Mouse (Mus musculus) thymus, adult 2 months (tissue): ENCODE data around the gene Ece2. TPM values are rescaled to one million over a fixed set of nuclear protein-coding genes. Genes with fewer than 3 reads are reported as not detected.

Experiments used
- DNase-seq: peaks from one replicate; pipeline ENCODE4 v3.0.0; 2021
- H3K27ac ChIP-seq: fragments of 200-500 bp; 2 replicates; pipeline ENCODE4 v1.5.1; 2012; ENCODE audit warnings: low read length, control low read depth; ENCODE audit not compliant: control insufficient read depth, insufficient read depth
- H3K27me3 ChIP-seq: fragments of 200-500 bp; 2 replicates; pipeline ENCODE4 v1.6.1; 2012; ENCODE audit warnings: mild to moderate bottlenecking, low read length, moderate library complexity, mixed read lengths; ENCODE audit not compliant: control insufficient read depth, insufficient read depth
- H3K36me3 ChIP-seq: fragments of 200-500 bp; 2 replicates; pipeline ENCODE4 v1.6.1; 2012; ENCODE audit warnings: mild to moderate bottlenecking, low read length, moderate library complexity; ENCODE audit not compliant: control insufficient read depth, insufficient read depth
- H3K4me1 ChIP-seq: fragments of 200-500 bp; replicated peaks from 2 replicates; pipeline ENCODE4 v1.6.1; 2012; ENCODE audit warnings: low read length; ENCODE audit not compliant: control insufficient read depth, insufficient read depth
- H3K4me3 ChIP-seq: fragments of 200-500 bp; 2 replicates; pipeline ENCODE4 v1.5.1; 2012; ENCODE audit warnings: mild to moderate bottlenecking, low read length, control low read depth, moderate library complexity; ENCODE audit not compliant: control insufficient read depth, insufficient read depth
- CTCF ChIP-seq: fragments of 200-500 bp; IDR thresholded peaks from 2 replicates; pipeline ENCODE4 v1.5.1; 2012; ENCODE audit warnings: mild to moderate bottlenecking, control low read depth, low read length, moderate library complexity, borderline replicate concordance; ENCODE audit not compliant: control insufficient read depth, poor library complexity, insufficient read depth; ENCODE audit errors: extremely low read depth
- POLR2A ChIP-seq: fragments of 200-500 bp; IDR thresholded peaks from 2 replicates; pipeline ENCODE4 v1.6.1; 2012; ENCODE audit warnings: mild to moderate bottlenecking, low read length, control low read depth, moderate library complexity; ENCODE audit not compliant: control insufficient read depth, poor library complexity, insufficient read depth; ENCODE audit errors: extremely low read depth
- WGBS: fragments of 180-500 bp; shearing (Covaris S2); methylation state at CpG from one replicate; pipeline ENCODE4 v1.1.7; 2018; 5-methylcytosine and 5-hydroxymethylcytosine counted together
- polyA plus RNA-seq: library from polyadenylated mRNA; depleted of rRNA; stranded (reverse); fragments of >200 nt; gene quantifications from 2 replicates; pipeline ENCODE4 v1.2.3, GENCODE M21; 2012

Ece2 gene
- polyA plus RNA-seq, 1 experiment, result 0.42 TPM

- peak within 1 kb of the TSS; percentile 94 for H3K4me3 ChIP-seq
- H3K4me1 ChIP-seq, result peaks cover 8% of the 10 kb centered on the region
- H3K27me3 ChIP-seq, result no peaks in the 10 kb centered on the region
- peak; percentile 83 for DNase-seq
- WGBS, result 1% methylated on average over 41 of the region's 41 CpGs
- H3K36me3 ChIP-seq, result no peaks in the 10 kb centered on the region
- no peak within 1 kb of the TSS for H3K27ac ChIP-seq
- TF ChIP-seq CTCF (0 out of 2 replicates have a peak, but pooled peaks have one; percentile 25), POLR2A (no peak)
Observed at GRCm38 (mm10) chr16:20611357-20612227, 18.0 kb upstream of the Ece2 start, which contains the start of the genes Eef1akmt4, Gm49333 and Alg3. TSS of gene Eef1akmt4 (plus strand) at chr16:20611593. TSS of gene Gm49333 (plus strand) at chr16:20611610. TSS of gene Alg3 (minus strand) at chr16:20611735.

DNA sequence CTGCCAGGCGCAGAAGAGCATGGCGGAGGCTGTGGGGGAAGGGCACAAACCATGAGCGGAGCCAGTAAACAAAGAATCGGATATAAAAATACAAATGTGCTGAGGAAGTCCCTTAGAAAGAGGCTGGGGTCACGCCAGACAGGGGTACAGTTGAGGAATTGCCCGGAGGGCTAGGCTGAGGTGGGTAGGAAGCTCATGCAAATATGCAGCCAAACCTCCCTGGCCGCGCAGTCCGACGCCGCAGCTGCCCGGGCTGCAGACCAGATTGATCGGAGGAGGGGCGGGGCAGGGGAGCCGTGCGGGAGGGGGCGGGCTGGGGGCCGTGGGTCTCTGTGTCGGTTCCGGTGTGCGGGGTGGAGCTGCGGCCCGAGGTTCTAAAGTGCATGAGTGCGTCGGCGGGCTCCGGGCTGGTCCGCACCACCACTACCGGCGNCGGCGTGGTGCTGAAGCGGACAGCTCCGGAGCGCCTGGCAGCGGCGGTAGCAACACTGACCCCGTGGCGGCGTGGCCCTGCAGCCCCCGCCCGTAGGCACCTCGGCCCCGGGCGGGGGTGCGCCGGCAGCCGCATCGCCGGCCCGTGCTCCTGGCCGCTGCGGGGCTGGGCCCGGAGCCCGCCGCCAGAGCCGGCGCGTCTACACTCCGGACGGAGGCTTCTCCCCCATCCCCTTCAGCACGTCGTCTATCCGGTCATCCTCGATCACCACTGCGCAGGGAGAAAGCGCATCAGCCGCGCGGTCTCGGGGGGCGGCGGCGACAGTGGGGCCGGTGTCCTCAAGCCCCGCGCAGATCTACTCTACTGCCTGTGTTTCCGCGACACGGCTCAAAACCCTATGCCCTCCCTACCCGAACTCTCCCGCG is 9.9 kb upstream of the Ece2 start:
- TF ChIP-seq POLR2A, result no peak
- TF ChIP-seq CTCF, result no peak
- Histone ChIP-seq H3K36me3 (no peaks in the 10 kb centered on the region), H3K27me3 (peaks cover 11% of the 10 kb centered on the region; the same call in 1 of the 2 replicates), H3K27ac (no peak overlapping the region), H3K4me3 (no peak overlapping the region), H3K4me1 (peaks cover 24% of the 10 kb centered on the region)
- peak; percentile 7 for DNase-seq
- WGBS, result 8% methylated on average over 82 of the region's 83 CpGs

DNA sequence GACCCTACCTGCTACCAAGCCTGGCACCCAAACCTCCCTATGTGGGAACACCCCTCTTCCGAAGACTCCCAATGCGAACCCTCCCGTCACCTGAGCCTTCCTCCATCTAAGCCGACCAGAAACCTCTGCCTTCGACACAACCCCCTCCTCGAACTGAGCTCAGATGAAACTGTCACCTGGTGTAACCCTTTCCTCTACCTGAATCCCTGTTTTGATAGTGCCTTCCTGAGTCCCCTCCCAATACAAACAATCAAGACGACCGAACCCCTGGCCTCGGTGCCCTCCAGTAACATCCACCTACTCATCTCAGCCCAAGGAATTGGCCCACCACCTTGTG is 9.3 kb upstream of the Ece2 start:
- Histone ChIP-seq H3K4me3 (no peak overlapping the region), H3K4me1 (peaks cover 24% of the 10 kb centered on the region), H3K36me3 (no peaks in the 10 kb centered on the region), H3K27ac (no peak overlapping the region), H3K27me3 (peaks cover 11% of the 10 kb centered on the region; the same call in 1 of the 2 replicates)
- DNase-seq, result no peak
- TF ChIP-seq CTCF (no peak), POLR2A (no peak)
- 2% methylated on average over 9 of the region's 9 CpGs for WGBS

DNA sequence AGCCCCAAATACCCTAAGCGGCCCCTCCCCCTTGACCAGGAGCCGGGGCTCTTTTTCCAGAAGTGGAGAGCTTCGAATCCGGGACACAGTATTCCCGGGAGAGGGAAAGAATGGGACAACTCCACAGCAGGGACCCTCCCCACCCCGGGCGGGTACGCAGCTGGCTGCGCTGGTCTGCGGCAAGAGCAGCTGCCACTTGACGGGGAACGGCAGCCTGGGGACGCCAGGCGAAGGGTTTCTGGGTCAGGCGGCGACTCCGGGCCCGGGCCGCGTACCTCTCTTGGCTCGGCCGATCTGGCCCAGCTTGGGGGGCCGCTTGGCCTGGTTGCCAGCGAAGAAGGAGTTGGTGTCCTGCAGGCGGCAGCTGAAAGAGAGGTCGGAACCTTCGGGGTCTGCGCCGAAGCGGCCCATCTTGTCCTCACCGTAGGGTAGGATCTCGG is 8.9 kb upstream of the Ece2 start:
- WGBS, result 2% methylated on average over 32 of the region's 32 CpGs
- DNase-seq, result peak; percentile 5
- peaks cover 11% of the 10 kb centered on the region; the same call in 1 of the 2 replicates for H3K27me3 ChIP-seq

GRCm38 (mm10) chr16:20621191-20621990 is 8.2 kb upstream of the Ece2 start, which contains the start of gene Camk2n2:
TSS of gene Camk2n2 (minus strand) at chr16:20621287.
- Histone ChIP-seq H3K36me3 (no peaks in the 10 kb centered on the region), H3K27me3 (peaks cover 11% of the 10 kb centered on the region; the same call in 1 of the 2 replicates), H3K27ac (no peak within 1 kb of the TSS), H3K4me1 (peaks cover 24% of the 10 kb centered on the region), H3K4me3 (peak within 1 kb of the TSS; percentile 68)
- under 1% methylated on average over 91 of the region's 92 CpGs for WGBS
- peak; percentile 35 for DNase-seq
- TF ChIP-seq CTCF (no peak), POLR2A (no peak)

More for the DNA sequence above, 8.9 kb upstream of the Ece2 start:
- Histone ChIP-seq H3K4me3 (peak overlapping the region; percentile 68), H3K4me1 (peaks cover 24% of the 10 kb centered on the region), H3K27ac (no peak overlapping the region), H3K36me3 (no peaks in the 10 kb centered on the region)
- TF ChIP-seq CTCF (no peak), POLR2A (no peak)
